Mouse (Mus musculus) testis, postnatal 10 days (tissue): ENCODE measurements around the gene Mbtd1.
A peak's percentile ranks its signal among the peaks of the same experiment; 100 is the strongest.
"Not testable (repeated sequence)": the region's sequence is repeated elsewhere in the genome, so short reads cannot be mapped to it uniquely, and the experiment has no call there.

Experiments used
- DNase-seq: peaks from one replicate; pipeline ENCODE4 v3.0.0; 2021; ENCODE audit warnings: low spot score

Gene Mbtd1

DNA sequence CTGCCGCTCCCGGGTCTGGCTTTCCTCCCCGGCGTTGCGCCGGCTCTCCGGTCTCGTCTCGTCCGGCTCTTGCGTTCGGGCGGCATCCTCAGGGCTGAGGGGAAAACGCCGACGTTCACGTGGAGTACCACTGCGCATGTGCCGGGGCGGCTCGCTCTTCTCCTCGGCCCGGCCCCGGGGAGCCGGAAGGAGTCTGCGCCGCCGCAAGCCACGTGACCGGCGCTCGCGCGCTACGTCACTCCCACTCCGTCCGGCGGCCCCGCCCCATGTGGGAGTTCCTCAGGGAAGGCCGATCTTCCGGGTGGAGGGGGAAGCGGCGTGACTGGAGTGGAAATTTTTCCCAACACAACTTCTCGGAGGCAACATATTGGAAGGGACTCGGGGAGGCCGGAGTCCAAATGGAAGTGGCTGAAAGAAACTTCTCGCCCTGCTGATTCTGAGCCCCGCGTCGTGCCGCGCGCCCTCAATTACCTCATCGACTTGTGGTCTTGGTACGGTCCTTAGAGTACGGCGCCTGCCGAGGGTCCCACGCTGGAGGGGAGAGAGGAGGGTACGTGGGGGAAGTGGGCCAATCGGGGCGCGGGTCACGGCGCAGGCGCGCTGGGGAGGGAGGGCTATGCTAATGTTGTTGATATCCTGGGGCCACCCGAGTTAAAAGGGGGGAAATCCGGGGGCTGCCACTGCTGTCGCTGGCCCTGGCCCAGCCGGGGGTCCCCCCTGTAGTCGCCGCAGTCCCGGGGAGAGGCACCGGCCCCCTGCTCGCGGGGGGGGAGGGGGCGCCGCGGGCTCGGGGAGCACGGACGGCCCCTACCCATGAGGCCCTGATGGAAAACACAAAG is at the start of gene Mbtd1, which contains the start of gene Utp18:
Mbtd1 (plus strand) TSS at position 281 of the 839 bp plus-strand sequence.
Utp18 (minus strand) TSS at position 195 of the 839 bp plus-strand sequence.
- peak; percentile 99 for DNase-seq

DNA sequence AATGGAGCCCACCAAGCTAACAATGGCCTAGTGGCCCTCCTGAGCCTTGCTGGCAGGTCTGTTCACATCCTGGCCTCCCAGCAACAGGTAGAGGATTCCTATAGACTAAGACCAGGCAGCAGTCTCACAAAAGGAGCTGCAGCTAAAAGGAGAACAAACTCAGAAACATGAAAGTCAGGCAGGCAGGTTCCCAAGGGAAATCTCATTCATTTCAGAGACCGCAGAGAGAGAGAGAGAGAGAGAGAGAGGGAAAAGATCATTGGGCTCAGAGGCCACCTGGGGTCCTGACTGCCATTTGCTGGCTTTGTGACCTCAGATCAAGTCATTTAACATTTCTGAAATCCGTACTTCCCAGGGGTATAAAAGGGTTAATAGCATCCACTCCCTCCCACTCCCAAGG is 38.3 kb upstream of the Mbtd1 start:
- no peak for DNase-seq

DNA sequence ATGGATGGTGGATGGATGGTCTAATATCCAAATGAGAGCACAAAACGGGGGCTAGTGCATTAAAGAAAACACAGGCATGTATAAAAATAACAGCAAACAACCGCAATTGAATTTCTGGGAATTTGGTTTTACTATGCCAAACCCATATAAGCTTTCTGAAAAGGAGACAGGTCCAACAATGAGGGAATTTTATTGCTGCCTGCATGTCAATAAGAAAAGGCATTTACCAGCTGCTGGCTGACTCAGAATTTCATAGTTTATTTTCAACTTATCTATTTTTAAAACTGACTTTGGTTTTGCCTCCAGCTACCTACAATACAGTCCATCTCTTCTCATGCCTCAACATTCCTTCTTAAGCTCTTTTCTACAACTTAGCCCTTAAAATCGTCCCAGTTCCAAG is 33.1 kb upstream of the Mbtd1 start:
- DNase-seq: no peak

DNA sequence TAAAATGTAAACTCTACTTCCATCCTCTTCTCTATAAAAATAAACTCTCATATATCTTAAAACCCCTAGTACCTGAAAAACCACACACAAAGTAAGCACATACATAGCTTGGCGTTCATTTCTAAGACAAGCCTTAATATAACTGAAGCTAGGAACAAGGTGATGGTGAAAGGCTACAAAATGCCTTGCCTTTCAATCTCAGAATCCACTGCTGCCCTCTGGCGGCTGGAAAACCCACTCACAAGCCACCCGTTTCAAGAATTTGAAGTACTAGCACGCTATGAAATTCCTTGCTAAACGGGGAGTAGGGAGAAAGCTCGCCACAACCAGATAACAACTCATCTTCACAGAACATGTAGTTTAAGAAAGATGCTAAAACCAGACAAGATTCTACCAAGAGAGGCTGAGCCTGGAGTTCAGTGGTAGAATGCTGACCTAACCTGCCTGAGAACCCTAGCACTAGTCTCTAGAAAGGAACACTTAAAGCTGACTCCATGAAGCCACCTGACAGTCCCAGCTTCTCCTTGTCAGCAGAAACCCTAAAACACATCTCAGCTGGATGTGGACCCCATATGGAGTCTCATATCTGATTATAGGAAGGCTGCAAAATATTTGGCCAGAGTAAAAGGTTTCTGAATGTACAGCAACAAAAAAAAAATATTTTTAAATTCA is 29.2 kb upstream of the Mbtd1 start:
- peak; percentile 85 for DNase-seq

DNA sequence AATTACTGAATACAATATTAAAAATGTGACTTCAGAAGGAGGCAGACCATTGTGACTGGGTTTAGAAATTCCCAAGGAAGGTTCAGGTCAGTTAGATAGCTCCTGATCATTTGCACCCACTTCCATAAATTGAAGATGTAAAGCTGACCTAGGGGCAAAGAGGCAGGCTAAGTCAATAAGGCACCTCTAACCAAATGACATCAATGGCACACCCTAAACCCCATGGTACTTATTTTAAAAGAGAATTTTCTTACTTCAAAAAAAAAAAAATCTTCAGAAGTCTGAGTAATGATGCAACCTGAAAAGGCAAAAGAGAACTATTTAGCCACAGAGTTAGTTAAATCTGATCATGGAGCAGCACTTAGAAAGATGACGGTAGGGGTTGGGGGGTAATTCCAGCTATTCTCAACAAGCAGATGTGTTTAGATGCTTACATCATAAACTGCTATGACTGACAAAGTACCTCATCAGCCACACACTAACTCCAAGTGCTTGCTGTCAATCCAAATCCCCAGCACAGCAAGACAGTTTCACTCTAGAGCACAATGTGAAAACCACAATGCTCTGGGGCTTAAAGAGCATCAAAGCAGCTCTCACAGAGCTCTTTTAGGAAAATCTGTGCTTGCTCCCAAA is 25.0 kb upstream of the Mbtd1 start:
- no peak for DNase-seq

DNA sequence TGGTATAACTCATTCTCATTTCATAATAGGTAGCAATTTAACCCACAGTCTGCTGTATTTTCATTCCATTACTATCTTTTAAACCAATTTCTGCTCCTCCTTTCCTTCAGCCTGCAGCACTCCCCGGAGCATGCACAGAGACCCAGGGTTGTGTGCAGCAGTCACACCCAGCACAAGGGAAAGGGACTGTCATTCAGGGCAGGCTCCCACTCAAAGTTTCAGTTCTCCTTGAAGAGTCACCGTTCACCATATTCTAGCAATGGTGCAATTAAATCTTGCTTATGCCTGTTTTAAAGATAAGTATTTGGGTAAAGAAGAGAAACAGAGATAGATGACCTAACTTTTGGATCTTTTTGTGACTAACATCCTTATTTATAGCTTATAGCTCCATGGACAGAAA is 24.5 kb upstream of the Mbtd1 start:
- no peak for DNase-seq

DNA sequence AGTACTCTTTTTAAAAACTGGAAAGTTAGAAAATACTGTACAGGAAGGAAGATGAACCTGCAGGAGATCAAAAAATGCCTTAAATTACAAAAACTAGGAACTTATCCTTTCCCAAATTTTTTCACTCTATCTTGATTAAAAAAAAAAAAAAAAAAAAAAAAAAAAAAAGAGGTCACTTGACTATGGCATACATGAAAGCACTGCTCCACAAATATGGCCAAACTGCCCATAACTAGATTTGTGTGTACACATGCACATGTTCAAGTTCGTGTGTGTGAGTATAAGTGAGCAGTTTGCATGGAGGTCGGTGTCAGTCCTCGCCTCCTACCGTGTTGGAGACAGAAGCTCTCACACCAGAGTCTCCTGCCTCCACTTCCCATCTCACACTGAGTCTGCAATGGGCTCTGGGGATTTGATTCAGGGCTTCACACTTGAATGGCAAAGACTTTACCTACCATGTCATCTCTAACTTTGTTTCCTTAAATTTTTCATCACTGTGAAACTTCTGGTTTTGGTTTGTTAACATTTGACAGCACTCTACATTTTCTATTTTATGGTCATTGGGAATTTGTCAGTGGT is 23.5 kb upstream of the Mbtd1 start:
- DNase-seq: no peak

DNA sequence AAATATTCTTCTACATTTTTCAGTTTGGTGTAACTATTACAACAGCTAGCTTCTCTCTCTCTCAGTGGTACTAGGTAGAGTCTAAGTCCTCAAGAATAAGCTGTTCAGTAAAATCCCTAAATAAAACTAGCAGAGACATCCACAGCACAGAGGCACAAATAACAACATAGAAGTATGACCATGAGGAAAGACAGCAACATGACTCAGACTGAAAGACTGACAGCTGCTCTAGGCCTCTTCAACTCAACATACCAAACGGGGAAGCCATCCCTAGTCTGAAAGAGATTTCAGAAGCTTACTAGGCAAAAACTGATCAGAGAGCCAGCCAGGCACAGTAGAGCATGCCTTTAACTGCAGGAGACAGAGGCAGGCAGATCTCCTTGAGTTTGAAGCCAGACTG is 23.0 kb upstream of the Mbtd1 start:
- no peak for DNase-seq

DNA sequence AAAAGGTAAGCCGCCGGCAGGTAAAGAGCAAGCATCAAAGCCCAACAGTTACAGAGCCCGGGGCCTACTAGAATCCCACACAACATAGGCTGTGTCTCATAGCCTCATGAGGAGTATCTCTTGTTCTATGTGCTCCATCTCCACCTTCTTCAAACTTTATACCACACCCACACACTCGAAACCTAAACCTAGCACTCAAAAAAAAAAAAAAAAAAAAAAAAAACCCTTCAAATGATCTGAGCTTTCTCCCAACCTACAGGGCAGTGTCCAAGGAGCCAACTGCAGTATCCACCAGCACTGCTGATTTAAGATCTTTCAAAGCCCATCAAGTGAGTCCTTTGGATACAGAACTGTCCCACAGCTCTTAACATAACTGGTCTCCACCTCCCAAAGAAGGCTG is 1.6 kb upstream of the Mbtd1 start:
- DNase-seq: no peak

DNA sequence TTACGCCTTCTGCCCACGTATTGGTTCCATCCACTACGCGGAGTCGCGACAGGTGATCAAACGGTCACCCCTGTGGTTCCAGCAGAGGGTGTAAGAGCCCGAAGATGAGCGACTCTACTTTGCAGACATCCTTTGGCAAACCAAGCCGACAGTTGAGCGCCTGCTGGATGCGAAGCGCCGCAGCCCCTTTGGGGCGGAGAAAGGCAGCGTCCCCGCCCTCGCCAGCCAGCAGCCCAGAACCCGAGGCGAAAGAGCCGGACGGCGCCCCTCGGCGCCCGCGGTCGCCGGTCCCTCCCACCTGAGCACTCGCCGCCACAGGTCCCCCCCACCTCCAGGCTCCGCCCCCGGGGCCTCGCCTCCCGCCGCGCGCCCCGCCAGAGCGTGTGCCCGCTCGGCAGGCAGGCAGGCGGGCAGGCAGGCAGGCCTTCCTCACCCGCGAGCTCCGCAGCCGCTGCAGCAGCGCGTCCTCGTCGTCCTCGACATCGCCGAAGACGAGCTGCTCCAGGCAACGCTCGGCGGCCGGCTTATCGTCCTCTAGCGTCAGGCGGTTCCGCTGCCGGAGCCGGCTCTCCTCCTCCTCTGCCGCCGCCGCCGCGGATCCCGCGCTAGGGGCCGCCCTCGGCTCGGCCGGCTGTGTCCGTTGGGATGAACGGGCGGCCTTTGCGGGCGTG is 616 bp upstream of the Mbtd1 start:
- peak; percentile 77 for DNase-seq

DNA sequence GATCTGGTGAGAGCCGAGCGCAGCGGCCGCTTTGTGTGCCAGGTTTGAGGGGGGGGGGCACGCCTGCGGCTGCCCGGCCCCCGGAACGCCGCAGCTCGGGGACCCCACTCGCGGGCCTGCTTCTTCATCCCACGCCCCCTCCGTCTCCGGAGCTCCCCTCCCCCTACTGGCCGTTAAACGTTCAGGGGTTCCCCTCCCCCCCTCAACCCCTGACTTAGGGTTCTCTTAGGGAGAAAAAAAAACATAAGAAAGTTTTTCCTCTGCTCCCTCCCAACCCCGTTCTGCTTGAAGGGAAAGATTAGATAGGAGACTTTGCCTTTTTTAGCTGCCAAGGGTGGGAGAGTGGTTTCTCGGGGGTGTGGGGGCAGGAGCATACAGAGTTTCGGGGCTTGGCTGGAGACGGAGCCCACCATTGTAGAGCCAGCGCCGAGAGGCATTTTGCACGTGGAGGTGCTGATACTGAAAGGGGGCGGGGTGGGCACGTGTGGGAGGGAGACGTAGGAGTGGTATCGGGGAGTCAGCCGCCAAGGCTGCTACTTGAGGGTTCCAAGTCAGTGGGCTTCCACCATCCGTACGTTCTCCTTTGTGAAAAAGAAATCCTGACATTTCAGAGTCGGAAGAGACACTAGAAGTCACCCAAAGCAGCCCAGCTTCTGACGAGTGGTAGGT is 893 bp downstream of the Mbtd1 start:
- peak; percentile 68 for DNase-seq

DNA sequence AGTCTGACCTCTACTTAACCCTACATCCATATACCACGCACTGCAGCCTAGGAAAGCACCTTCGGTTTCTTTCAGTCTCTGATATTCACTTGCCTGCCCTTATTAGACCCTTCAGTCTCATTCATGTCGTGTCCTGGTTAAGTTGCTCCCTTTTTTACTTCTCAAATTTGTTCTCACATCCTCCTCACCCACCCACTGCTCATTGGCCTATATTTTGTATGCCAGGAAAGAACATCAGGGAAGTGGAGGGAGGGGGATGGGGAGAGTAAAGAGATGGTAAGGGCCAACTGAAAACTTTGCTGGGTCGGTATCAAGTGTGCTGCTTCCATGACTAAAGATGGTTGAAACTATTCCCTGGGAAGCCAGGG is 1.4 kb downstream of the Mbtd1 start:
- no peak for DNase-seq

DNA sequence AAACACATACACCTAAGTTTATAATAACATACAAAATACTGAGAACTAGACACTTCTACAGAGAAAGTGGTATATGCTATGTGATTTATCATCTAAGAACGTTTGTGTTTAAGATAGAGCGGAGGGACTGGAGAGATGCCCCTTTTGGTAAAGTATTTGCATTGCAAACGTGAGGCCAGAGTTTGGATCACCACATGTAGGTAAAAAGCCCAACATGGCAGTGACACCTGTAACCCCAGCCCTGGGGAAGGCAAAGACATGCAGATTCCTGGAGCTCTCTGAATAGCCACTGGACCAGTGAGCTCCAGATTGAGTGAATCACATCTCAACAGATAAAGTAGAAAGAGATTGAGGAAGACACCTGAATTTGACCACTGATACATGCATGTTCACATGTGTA is 12.1 kb downstream of the Mbtd1 start:
- DNase-seq: no peak

DNA sequence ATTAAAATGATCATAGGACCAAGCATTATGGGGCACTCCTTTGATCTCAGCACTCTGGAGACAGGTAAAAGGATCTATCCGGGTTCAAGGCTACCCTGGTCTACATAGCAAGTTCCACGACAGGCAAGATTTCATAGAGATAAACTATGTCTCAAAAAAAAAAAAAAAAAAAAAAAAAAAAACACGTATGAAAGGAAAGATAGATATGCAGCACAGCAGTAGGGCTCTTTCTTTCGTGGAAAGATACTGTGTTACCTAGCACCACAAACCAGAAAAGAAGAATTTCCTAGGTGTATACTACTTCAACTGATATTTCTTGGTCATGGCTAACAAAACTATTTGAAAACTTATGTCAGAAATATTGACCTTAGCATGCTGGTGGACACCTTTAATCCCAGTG is 21.2 kb downstream of the Mbtd1 start:
- no peak for DNase-seq

DNA sequence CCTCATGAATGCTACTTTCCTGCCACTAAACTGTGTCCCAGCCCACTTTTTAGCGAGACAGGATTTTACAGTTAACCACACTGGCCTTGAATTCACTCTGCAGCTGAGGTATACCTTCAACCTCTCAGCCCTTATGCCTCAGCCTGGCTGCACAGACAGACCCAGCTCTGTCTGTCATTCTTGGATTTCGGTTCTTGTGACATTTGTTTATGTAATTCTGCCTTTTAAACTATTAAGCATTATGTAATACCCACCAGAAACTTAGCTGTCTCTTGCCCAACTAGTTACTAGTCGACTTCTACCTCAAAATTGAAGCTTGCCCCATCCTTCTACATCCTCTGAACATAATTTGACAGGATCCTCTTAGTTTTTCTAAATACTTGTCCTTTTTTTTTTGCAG is 22.2 kb downstream of the Mbtd1 start:
- DNase-seq: no peak

DNA sequence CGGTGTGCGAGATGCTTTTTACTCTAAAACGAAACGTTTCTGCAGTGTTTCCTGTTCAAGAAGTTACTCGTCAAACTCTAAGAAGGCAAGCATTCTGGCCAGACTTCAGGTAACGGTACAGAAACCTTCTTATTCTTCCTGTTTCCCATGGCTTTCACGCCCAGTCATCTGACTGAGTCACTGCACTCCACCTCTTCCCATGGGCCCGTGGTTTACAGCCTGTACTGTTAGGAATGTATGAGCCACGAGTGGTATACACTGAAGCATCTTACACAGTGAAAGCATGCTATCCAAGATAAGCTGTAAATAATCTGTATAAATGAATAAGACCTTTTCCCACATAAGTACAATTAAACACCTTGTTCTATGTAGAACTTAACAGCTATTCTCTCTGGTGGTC is 23.2 kb downstream of the Mbtd1 start:
- DNase-seq: no peak

DNA sequence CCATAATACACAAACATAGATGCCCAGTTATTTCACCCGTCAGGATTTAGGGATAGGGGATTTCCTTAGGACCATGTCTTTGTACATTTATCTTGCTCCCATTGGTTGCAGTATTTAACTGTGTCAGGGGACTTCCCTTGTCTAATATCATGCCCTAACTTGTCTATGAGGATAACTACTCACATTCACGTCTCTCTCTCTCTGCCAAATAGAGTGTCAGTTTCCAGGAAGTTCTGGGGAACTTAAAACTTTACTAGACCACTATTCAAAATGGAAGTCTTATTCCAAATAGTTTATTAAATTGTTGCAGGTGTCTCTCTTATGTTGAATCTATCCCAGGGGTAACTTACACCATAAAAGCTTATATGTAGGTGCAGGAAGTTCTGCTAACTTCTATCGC is 26.0 kb downstream of the Mbtd1 start:
- no peak for DNase-seq

DNA sequence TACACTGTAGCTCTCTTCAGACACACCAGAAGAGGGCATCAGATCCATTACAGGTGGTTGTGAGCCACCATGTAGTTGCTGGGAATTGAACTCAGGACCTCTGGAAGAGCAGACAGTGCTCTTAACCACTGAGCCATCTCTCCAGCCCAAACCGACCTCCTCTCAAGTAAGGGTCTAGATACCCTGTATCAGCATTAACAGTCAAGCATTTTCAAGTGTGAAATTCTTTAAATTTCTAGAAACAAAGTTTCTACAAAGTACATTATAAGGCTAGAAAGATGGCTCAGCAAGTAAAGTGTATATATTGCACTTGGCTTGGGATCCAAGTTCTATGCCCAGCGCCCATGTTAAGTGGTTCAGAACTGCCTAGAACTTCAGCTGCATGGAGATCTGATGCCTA is 29.4 kb downstream of the Mbtd1 start:
- DNase-seq: not testable (repeated sequence)

DNA sequence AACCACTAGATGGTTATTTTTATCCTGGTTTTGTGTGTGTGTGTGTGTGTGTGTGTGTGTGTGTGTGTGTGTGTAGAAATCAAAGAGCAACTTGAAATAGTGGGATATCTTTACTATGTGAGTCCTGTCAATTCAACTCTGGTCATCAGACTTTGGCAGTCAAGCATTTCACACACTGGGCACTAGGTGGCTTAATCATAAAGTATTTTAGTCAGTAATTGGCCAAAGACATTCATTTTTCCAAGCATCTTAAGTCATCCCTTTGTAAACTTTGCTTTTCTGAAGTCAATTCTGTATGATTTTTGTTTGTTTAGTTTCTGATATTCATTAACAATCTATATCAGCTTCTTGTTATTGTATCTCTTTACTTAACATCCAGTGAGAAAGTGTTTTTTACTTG is 43.5 kb downstream of the Mbtd1 start:
- no peak for DNase-seq

DNA sequence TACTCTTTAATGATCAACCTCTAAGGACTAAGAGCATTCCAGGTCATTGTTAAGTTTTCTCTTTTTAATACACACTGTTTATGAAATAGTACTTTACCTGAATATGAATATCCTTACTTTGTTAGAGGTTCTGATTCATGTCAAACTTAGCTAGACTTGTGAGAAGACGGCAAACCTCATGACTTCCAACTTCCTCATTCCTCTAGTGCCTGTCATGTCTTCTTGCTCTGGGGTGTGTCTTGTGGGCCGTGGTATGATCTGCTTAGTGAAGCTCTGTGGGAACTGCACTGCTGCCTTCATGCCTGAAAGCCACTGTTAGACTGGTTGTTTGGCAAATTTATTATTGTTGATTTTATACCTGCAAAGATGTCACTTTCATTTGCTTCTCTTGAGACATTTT is 55.3 kb downstream of the Mbtd1 start:
- DNase-seq: no peak

DNA sequence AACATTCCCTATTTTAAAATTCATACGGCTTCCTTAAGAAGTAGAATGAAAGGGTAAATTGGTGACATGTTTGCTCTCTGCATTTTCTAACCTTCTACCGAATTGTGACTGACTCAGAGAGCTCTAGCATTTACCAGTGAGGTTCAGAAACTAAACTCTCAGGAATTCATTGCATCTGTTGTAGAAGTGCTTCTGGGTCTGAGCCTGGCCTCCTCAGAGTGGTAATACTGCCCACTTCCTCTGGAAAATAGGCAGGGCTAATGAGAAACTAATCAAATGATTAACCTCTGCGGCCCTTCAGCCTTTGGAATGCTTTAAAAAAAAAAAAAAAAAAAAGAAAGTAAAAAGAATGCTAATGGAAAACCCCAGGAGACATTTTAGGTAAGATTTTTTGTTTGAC is 59.3 kb downstream of the Mbtd1 start:
- no peak for DNase-seq
